Mouse (Mus musculus): ENCODE measurements around the gene B4galt4.

- TF ChIP-seq CTCF (conservative IDR thresholded peaks at IDR 0.05; ENCODE audit: insufficient read depth, insufficient read length, low read depth, low read length) (no peak), POLR2A (IDR thresholded peaks at IDR 0.05; ENCODE audit: low read depth, low read length) (no peak)
Measured at GRCm38 (mm10) chr16:38774964-38775746, 33.1 kb downstream of the B4galt4 start.

Data from kidney, adult 2 months (tissue).